Mouse (Mus musculus): ENCODE measurements around the gene Glrx.
"Not testable (repeated sequence)": the region's sequence is repeated elsewhere in the genome, so short reads cannot be mapped to it uniquely, and the experiment has no call there.

The Glrx gene

GRCm38 (mm10) chr13:75835461-75835860 lies 4.2 kb upstream of the Glrx start:
- DNase-seq, result no peak

- no peak for DNase-seq
Measured at GRCm38 (mm10) chr13:75838506-75838905, 1.2 kb upstream of the Glrx start.

- DNase-seq, result peak; percentile 20
Measured at GRCm38 (mm10) chr13:75840752-75841285, 1.2 kb downstream of the Glrx start.

GRCm38 (mm10) chr13:75841950-75842349 lies 2.3 kb downstream of the Glrx start:
- no peak for DNase-seq

- DNase-seq, result no peak
Measured at GRCm38 (mm10) chr13:75843331-75843730, 3.7 kb downstream of the Glrx start.

- no peak for DNase-seq
Measured at GRCm38 (mm10) chr13:75843993-75844683, 4.5 kb downstream of the Glrx start.

- DNase-seq, result no peak
Measured at GRCm38 (mm10) chr13:75844833-75845518, 5.3 kb downstream of the Glrx start.

GRCm38 (mm10) chr13:75845519-75846166 lies 6.0 kb downstream of the Glrx start:
- no peak for DNase-seq

- DNase-seq, result no peak
Measured at GRCm38 (mm10) chr13:75847027-75847426, 7.4 kb downstream of the Glrx start.

- DNase-seq, result no peak
Measured at GRCm38 (mm10) chr13:75852027-75852426, 12.4 kb downstream of the Glrx start.

GRCm38 (mm10) chr13:75853118-75853517 lies 13.4 kb downstream of the Glrx start:
- DNase-seq, result no peak

- no peak for DNase-seq
Measured at GRCm38 (mm10) chr13:75859264-75859844, 19.7 kb downstream of the Glrx start.

GRCm38 (mm10) chr13:75865486-75866184 lies 26.0 kb downstream of the Glrx start:
- no peak for DNase-seq

- peak; percentile 43 for DNase-seq
Measured at GRCm38 (mm10) chr13:75867876-75868275, 28.2 kb downstream of the Glrx start.

- DNase-seq, result no peak
Measured at GRCm38 (mm10) chr13:75874608-75875376, 35.1 kb downstream of the Glrx start.

GRCm38 (mm10) chr13:75876188-75876587 lies 36.5 kb downstream of the Glrx start:
- DNase-seq, result not testable (repeated sequence)

- DNase-seq, result no peak
Measured at GRCm38 (mm10) chr13:75876592-75876991, 36.9 kb downstream of the Glrx start.

- peak; percentile 59 for DNase-seq
Measured at GRCm38 (mm10) chr13:75877907-75878306, 38.2 kb downstream of the Glrx start.

GRCm38 (mm10) chr13:75879756-75880155 lies 40.1 kb downstream of the Glrx start:
- no peak for DNase-seq

- DNase-seq, result no peak
Measured at GRCm38 (mm10) chr13:75880501-75880900, 40.8 kb downstream of the Glrx start.

- no peak for DNase-seq
Measured at GRCm38 (mm10) chr13:75883792-75884191, 44.1 kb downstream of the Glrx start.

- peak; percentile 32 for DNase-seq
Measured at GRCm38 (mm10) chr13:75891868-75892267, 52.2 kb downstream of the Glrx start.

Measured in right cerebral cortex, adult 18-20 months (tissue).